Mouse (Mus musculus): ENCODE results near the gene Sec14l1. TPM values are rescaled to one million over a fixed set of nuclear protein-coding genes. Genes with fewer than 3 reads are reported as not detected.

The Sec14l1 gene
- total RNA-seq, 2 experiments from 2014 or later: 171 to 174 TPM

- no peak for DNase-seq (ENCODE audit: low spot score in 2 of 2)
Measured at GRCm38 (mm10) chr11:117151461-117151860, 36.5 kb downstream of the Sec14l1 start.

GRCm38 (mm10) chr11:117152541-117152940 is 37.6 kb downstream of the Sec14l1 start:
- no peak for DNase-seq (ENCODE audit: low spot score in 2 of 2)

GRCm38 (mm10) chr11:117153553-117153952 is 38.6 kb downstream of the Sec14l1 start:
- DNase-seq (ENCODE audit: low spot score in 2 of 2): no peak

- DNase-seq (ENCODE audit: low spot score in 2 of 2): no peak
Measured at GRCm38 (mm10) chr11:117154088-117154815, 39.3 kb downstream of the Sec14l1 start.

- DNase-seq (ENCODE audit: low spot score in 2 of 2): no peak
Measured at GRCm38 (mm10) chr11:117156725-117157124, 41.8 kb downstream of the Sec14l1 start.

GRCm38 (mm10) chr11:117158343-117158742 is 43.4 kb downstream of the Sec14l1 start:
- peak in 1 of 2 experiments; percentile 52 for DNase-seq (ENCODE audit: low spot score in 2 of 2)

GRCm38 (mm10) chr11:117159257-117159945 is 44.4 kb downstream of the Sec14l1 start:
- DNase-seq (ENCODE audit: low spot score in 2 of 2): peak in 1 of 2 experiments; percentile 54

GRCm38 (mm10) chr11:117159946-117160307 is 45.0 kb downstream of the Sec14l1 start:
- DNase-seq (ENCODE audit: low spot score in 2 of 2): no peak

GRCm38 (mm10) chr11:117160791-117161190 is 45.8 kb downstream of the Sec14l1 start:
- DNase-seq (ENCODE audit: low spot score in 2 of 2): no peak

GRCm38 (mm10) chr11:117161574-117161973 is 46.6 kb downstream of the Sec14l1 start:
- no peak for DNase-seq (ENCODE audit: low spot score in 2 of 2)

GRCm38 (mm10) chr11:117163098-117163497 is 48.1 kb downstream of the Sec14l1 start:
- no peak for DNase-seq (ENCODE audit: low spot score in 2 of 2)

GRCm38 (mm10) chr11:117163771-117164170 is 48.8 kb downstream of the Sec14l1 start:
- DNase-seq (ENCODE audit: low spot score in 2 of 2): no peak

GRCm38 (mm10) chr11:117168278-117169087 is 53.5 kb downstream of the Sec14l1 start:
- DNase-seq (ENCODE audit: low spot score in 2 of 2): no peak

GRCm38 (mm10) chr11:117169088-117169635 is 54.2 kb downstream of the Sec14l1 start:
- no peak for DNase-seq (ENCODE audit: low spot score in 2 of 2)

GRCm38 (mm10) chr11:117169801-117170565 is 55.0 kb downstream of the Sec14l1 start:
- no peak for DNase-seq (ENCODE audit: low spot score in 2 of 2)

GRCm38 (mm10) chr11:117174098-117174892 is 59.3 kb downstream of the Sec14l1 start:
- DNase-seq (ENCODE audit: low spot score in 2 of 2): no peak

GRCm38 (mm10) chr11:117174924-117175323 is 60.0 kb downstream of the Sec14l1 start:
- DNase-seq (ENCODE audit: low spot score in 2 of 2): no peak

GRCm38 (mm10) chr11:117175472-117175871 is 60.5 kb downstream of the Sec14l1 start:
- DNase-seq (ENCODE audit: low spot score in 2 of 2): no peak

- no peak for DNase-seq (ENCODE audit: low spot score in 2 of 2)
Measured at GRCm38 (mm10) chr11:117176304-117176703, 61.3 kb downstream of the Sec14l1 start.

GRCm38 (mm10) chr11:117176900-117177299 is 61.9 kb downstream of the Sec14l1 start:
- no peak for DNase-seq (ENCODE audit: low spot score in 2 of 2)

Measured in layer of hippocampus, postnatal 14 days (tissue).